Mouse (Mus musculus): ENCODE results near the gene Sncb. TPM values are rescaled to one million over a fixed set of nuclear protein-coding genes. Genes with fewer than 3 reads are reported as not detected.

Sncb gene
- total RNA-seq, 2 experiments from 2014 or later = not detected

DNA sequence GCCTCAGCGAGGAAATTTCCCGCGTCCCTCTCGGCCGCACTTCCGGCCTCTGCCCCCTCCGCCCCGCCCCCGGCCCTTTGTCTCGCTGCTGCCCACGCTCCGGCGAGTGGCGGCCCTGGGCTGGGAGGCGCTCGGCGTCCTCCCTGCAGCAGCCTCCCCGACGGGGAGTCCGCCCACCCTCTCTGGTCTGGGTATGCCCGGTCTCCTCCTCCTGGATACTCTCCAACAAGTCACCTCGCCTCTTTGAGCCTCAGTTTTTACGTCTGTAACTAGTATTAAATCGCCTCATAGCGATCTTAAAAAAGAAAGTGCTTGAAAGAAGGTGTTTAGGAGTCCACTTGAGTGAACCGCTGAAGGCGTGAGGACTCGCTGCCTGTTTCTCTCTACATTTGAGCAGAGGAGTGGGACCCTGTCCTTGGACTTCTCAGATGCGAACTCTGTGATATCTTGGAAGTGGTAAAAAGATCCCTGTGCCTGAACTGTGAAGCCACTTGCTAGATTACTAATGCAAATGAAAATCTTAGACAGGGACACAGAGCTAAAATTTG is 16.5 kb downstream of the Sncb start, which contains the start of gene Gprin1:
Gprin1 (minus strand) TSS at position 11 of the 548 bp plus-strand sequence.
- no peak for DNase-seq
- intact Hi-C loops (cut with DNase I) = no loop called here

DNA sequence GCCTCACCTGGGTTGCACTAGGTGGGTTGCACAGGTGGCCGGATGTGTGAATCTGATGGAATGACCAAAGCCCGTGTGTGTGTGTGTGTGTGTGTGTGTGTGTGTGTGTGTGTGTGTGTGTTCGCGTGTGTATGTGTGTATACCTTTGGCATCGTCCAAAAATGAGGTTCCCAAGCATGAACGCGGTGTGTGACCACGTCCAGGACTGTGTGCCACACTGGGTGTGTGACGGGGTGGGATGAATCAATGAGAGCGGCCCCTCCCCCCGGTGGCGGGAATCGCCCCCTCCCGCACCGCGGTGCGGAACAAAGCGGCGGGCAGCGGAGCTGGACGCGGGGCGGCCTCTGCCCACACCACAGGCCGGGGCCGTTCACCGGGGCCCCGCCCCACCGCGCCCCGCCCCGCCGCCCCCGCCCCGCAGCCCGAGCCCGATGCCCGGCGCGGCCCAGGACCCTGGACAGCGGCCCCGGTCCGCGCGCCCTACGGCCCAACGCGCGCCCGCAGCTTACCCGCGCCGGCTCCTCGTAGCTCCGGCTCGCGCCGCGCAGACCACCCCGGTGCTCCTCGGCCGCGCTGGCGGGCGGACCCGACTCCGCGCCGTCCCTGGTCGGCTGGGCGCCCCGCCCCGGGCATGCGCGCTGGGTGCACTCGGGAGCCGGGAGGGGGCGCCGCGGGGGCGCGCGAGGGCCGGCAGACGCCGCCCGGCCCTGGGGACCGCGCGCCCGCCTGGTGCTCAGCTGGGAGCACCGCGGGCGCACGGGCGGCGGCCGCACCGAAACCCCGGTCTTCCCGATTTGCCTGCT is 17.1 kb downstream of the Sncb start:
- DNase-seq = no peak
- intact Hi-C loops (cut with DNase I) = no loop called here

DNA sequence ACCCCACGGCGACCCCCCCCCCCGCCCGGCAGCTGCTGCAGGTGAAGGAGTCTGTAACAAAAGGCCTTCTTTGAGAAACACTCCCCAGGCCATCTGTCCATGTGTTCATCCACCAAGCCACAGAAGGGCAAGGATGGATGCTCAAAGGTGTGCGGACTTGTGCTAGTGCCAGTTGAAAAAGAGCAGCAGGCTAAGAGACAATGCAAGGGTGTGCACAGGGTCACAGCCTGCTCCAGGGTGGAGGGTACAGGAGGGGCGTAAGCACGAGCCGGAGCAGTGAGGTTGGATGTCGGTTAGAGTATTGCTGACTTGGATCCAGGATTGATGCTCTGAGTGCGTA is 17.7 kb downstream of the Sncb start:
- intact Hi-C loops (cut with DNase I) = no loop called here
- DNase-seq = no peak

DNA sequence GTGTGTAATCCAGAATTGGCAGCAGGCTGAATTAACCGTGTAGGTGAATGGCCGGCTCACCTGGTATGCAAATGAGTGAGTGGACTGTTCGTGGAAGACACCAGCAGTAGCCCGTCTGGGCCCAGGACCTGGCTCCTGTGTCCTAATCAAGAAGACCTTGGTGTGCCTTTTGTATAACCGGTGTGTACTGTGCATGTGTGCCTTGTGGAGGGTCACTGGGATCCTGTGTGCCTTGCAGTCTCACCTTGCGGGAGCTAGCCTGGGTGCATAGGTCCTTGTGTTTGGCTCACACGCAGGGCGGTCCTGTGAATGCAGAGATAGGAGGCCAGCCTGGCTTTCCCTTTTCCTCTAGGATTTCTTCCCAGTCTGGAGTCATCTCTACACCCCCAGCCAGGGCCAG is 18.2 kb downstream of the Sncb start:
- intact Hi-C loops (cut with DNase I) = no loop called here

DNA sequence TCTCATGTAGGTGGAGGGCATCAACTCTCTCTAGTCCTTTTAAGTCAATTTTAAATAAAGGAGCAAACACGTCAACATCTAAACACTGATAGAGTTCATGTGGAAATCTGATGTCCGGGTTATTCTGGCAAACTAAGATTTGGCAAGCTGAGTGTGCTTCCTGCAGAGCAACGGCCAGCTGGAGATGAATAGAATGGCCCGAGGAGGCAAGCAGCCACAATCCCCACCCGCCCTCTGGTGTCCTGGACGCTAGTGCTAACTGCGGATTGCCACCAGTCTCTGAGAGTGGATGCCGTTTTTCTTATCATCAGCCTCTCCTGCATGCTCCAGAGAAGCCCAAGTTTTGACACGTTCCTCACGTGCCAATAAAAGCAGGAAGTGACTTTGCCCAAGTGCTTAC is 19.5 kb downstream of the Sncb start:
- intact Hi-C loops (cut with DNase I) = no loop called here
- DNase-seq = no peak

More for the DNA sequence above, 18.2 kb downstream of the Sncb start:
- DNase-seq = no peak

DNA sequence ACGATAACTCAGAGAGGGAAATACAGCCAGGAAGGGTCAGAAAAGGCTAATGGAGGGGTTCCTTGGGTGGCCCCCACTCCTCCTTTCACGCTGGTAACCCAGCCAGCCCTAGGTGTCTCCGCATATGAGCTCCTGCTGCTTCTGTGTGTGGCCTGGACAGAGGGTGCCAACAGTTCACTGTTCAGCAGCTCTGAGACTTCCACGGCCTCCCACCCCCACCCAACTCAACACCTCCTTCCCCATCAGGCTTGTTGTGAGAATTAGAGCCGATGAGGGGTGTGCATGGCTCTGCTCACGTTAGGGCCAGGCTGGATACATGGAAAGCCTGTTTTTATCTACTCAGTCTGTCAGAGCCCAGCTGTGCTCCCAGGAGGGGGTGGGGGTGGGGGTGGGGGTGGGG is 20.3 kb downstream of the Sncb start:
- DNase-seq = no peak
- intact Hi-C loops (cut with DNase I) = no loop called here

DNA sequence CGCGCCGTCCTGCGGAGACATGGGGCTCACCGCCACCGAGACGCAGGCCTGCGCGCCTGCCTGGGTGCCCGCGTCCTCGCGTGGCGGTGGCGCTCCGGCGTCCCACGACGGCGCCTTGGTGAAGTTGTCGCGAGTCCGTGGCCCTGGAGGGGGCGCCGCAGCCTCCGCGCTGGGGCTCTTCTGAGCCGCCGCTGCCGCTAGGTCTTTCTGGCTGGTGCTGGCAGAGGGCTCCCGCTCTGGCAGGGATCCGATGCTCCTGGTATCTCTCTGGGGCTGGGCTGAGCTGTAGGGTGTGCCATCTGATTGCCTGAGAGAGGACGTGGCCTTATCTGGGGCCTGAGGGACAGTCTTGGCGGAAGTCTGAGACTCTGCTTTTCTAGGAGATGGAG is 28.2 kb downstream of the Sncb start:
- no peak for DNase-seq
- intact Hi-C loops (cut with DNase I) = no loop called here

- intact Hi-C loops (cut with DNase I) = no loop called here
- DNase-seq = no peak
These were observed 28.7 kb downstream of the Sncb start for GRCm38 (mm10) chr13:54737488-54738212.

DNA sequence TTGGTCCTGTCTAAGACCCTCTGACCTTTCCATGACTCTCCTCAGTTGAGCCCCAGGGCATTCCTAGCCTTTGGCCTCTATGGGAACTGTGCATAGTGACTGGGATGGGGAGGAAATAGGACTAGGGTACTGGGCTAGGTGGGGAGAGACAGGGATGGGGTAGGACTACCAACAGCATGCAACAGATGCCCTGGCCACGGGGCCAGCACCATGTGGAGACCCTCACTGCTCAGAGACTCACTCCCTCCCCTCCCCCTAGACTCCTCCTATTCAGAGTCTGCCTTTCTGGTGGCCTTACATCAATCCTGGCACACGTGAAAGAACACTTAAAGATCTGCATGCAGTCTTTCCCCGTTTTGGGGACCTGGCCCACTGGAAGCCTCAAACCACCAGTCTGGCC is 29.5 kb downstream of the Sncb start:
- intact Hi-C loops (cut with DNase I) = no loop called here
- no peak for DNase-seq

- no peak for DNase-seq
- intact Hi-C loops (cut with DNase I) = no loop called here
These were observed 40.3 kb downstream of the Sncb start for GRCm38 (mm10) chr13:54726131-54726530.

GRCm38 (mm10) chr13:54723143-54723542 is 43.3 kb downstream of the Sncb start:
- intact Hi-C loops (cut with DNase I) = no loop called here
- DNase-seq = no peak

DNA sequence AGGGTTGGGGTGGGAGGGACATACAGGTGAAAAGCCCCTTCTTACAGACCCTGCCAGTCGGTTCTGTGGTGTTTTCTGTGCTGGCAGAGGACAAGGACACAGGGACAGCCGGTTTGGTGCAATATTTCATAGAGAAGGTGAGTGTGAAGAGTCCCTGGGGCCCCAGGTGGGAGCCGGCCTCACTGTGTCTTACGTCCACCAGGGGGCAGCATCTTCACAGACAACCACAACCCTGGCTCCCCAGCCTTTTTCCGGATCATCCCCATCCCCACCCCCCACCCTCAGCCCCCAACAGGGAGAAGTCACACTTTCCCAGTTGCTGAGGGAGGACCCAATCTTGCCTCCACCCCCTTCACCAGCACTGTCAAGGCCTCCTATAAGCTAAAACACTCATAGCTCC is 49.5 kb downstream of the Sncb start:
- intact Hi-C loops (cut with DNase I) = loop anchor here (1.0 kb wide), 1 partner anchor 49 kb away; the partner anchor contains the start of gene Sncb
- DNase-seq = peak; percentile 34 to 49

GRCm38 (mm10) chr13:54714996-54715395 is 51.4 kb downstream of the Sncb start:
- intact Hi-C loops (cut with DNase I) = no loop called here
- DNase-seq = no peak

- intact Hi-C loops (cut with DNase I) = no loop called here
- no peak for DNase-seq
These were observed 52.0 kb downstream of the Sncb start for GRCm38 (mm10) chr13:54714393-54714792.

DNA sequence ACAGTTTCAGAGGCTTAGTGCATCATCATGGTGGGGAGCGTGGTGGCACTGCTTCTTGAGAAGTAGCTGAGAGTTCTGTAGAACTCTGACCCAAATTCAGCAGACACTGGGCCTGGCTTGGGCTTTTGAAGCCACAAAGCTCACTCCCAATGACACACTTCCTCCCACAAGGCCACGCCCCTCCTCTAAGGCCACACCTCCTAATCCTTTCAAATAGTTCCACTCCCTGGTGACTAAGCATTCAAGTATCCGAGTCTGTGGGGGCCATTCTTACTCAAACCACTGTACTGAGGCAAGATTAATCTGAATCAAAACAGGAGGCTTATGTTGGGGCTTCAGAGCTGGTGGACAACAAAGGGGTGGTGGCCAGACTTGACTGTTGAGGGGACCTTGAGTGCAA is 55.5 kb downstream of the Sncb start:
- DNase-seq = no peak
- intact Hi-C loops (cut with DNase I) = no loop called here

Other genes starting within 250 kb of the Sncb start
- 10 to 100 TPM; 91.5 TPM for gene 4833439L19Rik, start 201.2 kb downstream of the Sncb start, total RNA-seq (2021)
- gene Arl10, start 191.6 kb downstream of the Sncb start, total RNA-seq (2021) = 1 to 10 TPM; 6.8 to 7.3 TPM
- 10 to 100 TPM; 16.5 to 17.3 TPM for gene Nop16, start 176.5 kb downstream of the Sncb start, total RNA-seq (2021)
- gene Higd2a, start 176.4 kb downstream of the Sncb start, total RNA-seq (2021) = 100 to 1,000 TPM; 194 to 196 TPM
- gene Cltb, start 155.3 kb downstream of the Sncb start, total RNA-seq (2021) = 100 to 1,000 TPM in 1 of 2 experiments, 10 to 100 TPM in 1; 97.1 to 104 TPM
- gene Faf2, start 144.8 kb downstream of the Sncb start, total RNA-seq (2021) = 10 to 100 TPM; 21.3 to 23.0 TPM
- gene Rnf44, start 72.7 kb downstream of the Sncb start, total RNA-seq (2021) = 10 to 100 TPM; 50.1 to 54.7 TPM
- gene Cdhr2, start 65.1 kb downstream of the Sncb start, total RNA-seq (2021) = not detected
- gene Gprin1, start 16.7 kb downstream of the Sncb start, total RNA-seq (2021) = not detected
- gene Eif4e1b, start 17.4 kb upstream of the Sncb start, total RNA-seq (2021) = not detected
- gene Tspan17, start 22.8 kb upstream of the Sncb start, total RNA-seq (2021) = 10 to 100 TPM in 1 of 2 experiments, 1 to 10 TPM in 1; 7.6 to 13.0 TPM
- under 1 TPM; 0.49 to 0.92 TPM for gene Unc5a, start 182.8 kb upstream of the Sncb start, total RNA-seq (2021)

Measured in heart, postnatal 36 days (tissue).